Mouse (Mus musculus): ENCODE measurements around the gene Fbxw4.
"Not testable (repeated sequence)": the region's sequence is repeated elsewhere in the genome, so short reads cannot be mapped to it uniquely, and the experiment has no call there.

Fbxw4 gene

GRCm38 (mm10) chr19:45574941-45575631 lies 85.0 kb downstream of the Fbxw4 start:
- no peak for DNase-seq

GRCm38 (mm10) chr19:45574339-45574898 lies 85.7 kb downstream of the Fbxw4 start:
- DNase-seq = no peak

GRCm38 (mm10) chr19:45573861-45574267 lies 86.2 kb downstream of the Fbxw4 start:
- DNase-seq = peak; percentile 70

GRCm38 (mm10) chr19:45573033-45573432 lies 87.1 kb downstream of the Fbxw4 start:
- DNase-seq = no peak

- DNase-seq = no peak
These were observed 92.7 kb downstream of the Fbxw4 start for GRCm38 (mm10) chr19:45567367-45567766.

- no peak for DNase-seq
These were observed 94.0 kb downstream of the Fbxw4 start for GRCm38 (mm10) chr19:45565925-45566715.

GRCm38 (mm10) chr19:45560153-45560890 lies 99.8 kb downstream of the Fbxw4 start, which contains the start of the genes Poll and Gm17018:
Poll (minus strand) TSS chr19:45560531.
Gm17018 (plus strand) TSS chr19:45560615.
- DNase-seq = peak; percentile 73

GRCm38 (mm10) chr19:45554136-45554535 lies 106.0 kb downstream of the Fbxw4 start:
- no peak for DNase-seq

- no peak for DNase-seq
These were observed 107.9 kb downstream of the Fbxw4 start for GRCm38 (mm10) chr19:45552187-45552586.

- DNase-seq = no peak
These were observed 110.2 kb downstream of the Fbxw4 start for GRCm38 (mm10) chr19:45549948-45550347.

GRCm38 (mm10) chr19:45549128-45549915 lies 110.8 kb downstream of the Fbxw4 start:
- DNase-seq = no peak

GRCm38 (mm10) chr19:45548196-45548595 lies 111.9 kb downstream of the Fbxw4 start:
- DNase-seq = not testable (repeated sequence)

- peak; percentile 79 for DNase-seq
These were observed 115.2 kb downstream of the Fbxw4 start for GRCm38 (mm10) chr19:45544925-45545321.

- DNase-seq = no peak
These were observed 115.8 kb downstream of the Fbxw4 start for GRCm38 (mm10) chr19:45544152-45544924.

- no peak for DNase-seq
These were observed 118.1 kb downstream of the Fbxw4 start for GRCm38 (mm10) chr19:45542061-45542460.

GRCm38 (mm10) chr19:45541409-45542041 lies 118.6 kb downstream of the Fbxw4 start:
- no peak for DNase-seq

GRCm38 (mm10) chr19:45540657-45541408 lies 119.3 kb downstream of the Fbxw4 start:
- DNase-seq = no peak

- DNase-seq = peak; percentile 41
These were observed 122.6 kb downstream of the Fbxw4 start for GRCm38 (mm10) chr19:45537505-45537904.

GRCm38 (mm10) chr19:45535929-45536328 lies 124.2 kb downstream of the Fbxw4 start:
- no peak for DNase-seq

GRCm38 (mm10) chr19:45535214-45535735 lies 124.8 kb downstream of the Fbxw4 start:
- DNase-seq = no peak

All from cerebellum, adult 11 months (tissue).